Mouse (Mus musculus): ENCODE measurements around the gene Krcc1.

DNA sequence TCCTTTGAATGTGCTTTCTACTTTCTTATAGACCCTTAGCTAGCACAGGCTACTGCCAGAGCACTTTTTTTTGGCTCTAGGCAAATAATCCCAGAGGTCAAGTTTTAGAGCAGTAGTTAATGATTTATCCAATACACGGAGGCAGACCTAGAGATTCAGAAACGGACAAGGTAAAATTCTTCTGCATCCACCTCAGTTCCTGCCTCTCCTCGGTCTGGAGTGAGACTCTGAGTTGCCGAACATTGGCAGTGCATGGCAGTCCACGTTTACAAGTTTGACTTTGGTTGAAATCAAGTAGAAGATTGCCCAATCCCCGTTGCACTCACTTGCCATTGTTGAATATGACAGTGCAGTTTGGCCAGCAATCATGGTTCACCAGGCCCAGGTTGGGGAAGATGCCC is 34.4 kb upstream of the Krcc1 start:
- TF ChIP-seq CTCF (IDR thresholded peaks at IDR 0.05; ENCODE audit: low read depth, low read length): no peak
- no peak for TF ChIP-seq EP300 (IDR thresholded peaks at IDR 0.05; ENCODE audit: insufficient read depth, low read depth, low read length)

Measured in ES-Bruce4 (cell line).